16 mouse cellular contexts compared by ENCODE assay signal in genomic region chr19:56264175-56264574, GRCm38 (mm10). TPM values are rescaled to one million over a fixed set of nuclear protein-coding genes. Genes with fewer than 3 reads are reported as not detected.
DNase-seq lines count a peak whose midpoint lies in the region; ATAC-seq and TF ChIP-seq lines count a peak whose summit lies in the region.
"Had no signal": no experiment of that assay in that cellular context is flagged by ENCODE, and none has a peak within 500 bp of the region (broad histone marks: within the 10 kb centered on the region; RNA-seq: fewer than 3 reads in every experiment).

No protein-coding gene starts in this region.

- ATAC-seq in lung, embryonic 14.5 days (ENCODE audit: insufficient read depth): no peak
- no peak for ATAC-seq in intestine, postnatal 0 days

- H3K27ac ChIP-seq in lung, embryonic 14.5 days (ENCODE audit: low read depth): peak overlapping the region; percentile 24; the same call in 1 of the 2 replicates
- no peak overlapping the region for H3K27ac ChIP-seq in intestine, postnatal 0 days (ENCODE audit: low read depth, low read length)
- H3K27ac ChIP-seq: neural tube, embryonic 15.5 days had no signal

- DNase-seq in adrenal gland, adult (ENCODE audit: inconsistent age in 2 of 2, low spot score in 1 of 2): peak; percentile 17 to 39
- DNase-seq in adrenal gland, adult 8-10 months: no peak
- peak; percentile 54 for DNase-seq in lung, embryonic 14.5 days
- DNase-seq in lung, adult 18-20 months: no peak
- peak; percentile 68 to 71 for DNase-seq in kidney, postnatal 25 days
- peak; percentile 9 for DNase-seq in lung, postnatal 25 days (ENCODE audit: low spot score)
- DNase-seq in urinary bladder, postnatal 14 days (ENCODE audit: low spot score): no peak
- DNase-seq: gastrocnemius, postnatal 10 days; heart, postnatal 14 days had no signal

- H3K9ac ChIP-seq in lung, embryonic 14.5 days: no peak overlapping the region
- H3K9ac ChIP-seq in intestine, postnatal 0 days (ENCODE audit: low read depth, low read length): no peak overlapping the region
- H3K9ac ChIP-seq: neural tube, embryonic 15.5 days had no signal

- 31% methylated on average over 4 of the region's 4 CpGs for WGBS in lung, embryonic 14.5 days
- 43% methylated on average over 3 of the region's 4 CpGs for WGBS in intestine, postnatal 0 days

- H3K36me3 ChIP-seq in lung, embryonic 14.5 days (ENCODE audit: insufficient read depth): no peaks in the 10 kb centered on the region
- H3K36me3 ChIP-seq in intestine, postnatal 0 days (ENCODE audit: control insufficient read depth, insufficient read depth): no peaks in the 10 kb centered on the region
- H3K36me3 ChIP-seq: neural tube, embryonic 15.5 days had no signal

- TF ChIP-seq CTCF in lung, embryonic 14.5 days (IDR thresholded peaks at IDR 0.05; ENCODE audit: low read depth): no peak
- no peak for TF ChIP-seq CTCF in intestine, postnatal 0 days (IDR thresholded peaks at IDR 0.05; ENCODE audit: low read depth)

- H3K4me1 ChIP-seq in lung, embryonic 14.5 days (ENCODE audit: insufficient read depth): no peaks in the 10 kb centered on the region
- H3K4me1 ChIP-seq in intestine, postnatal 0 days (replicated peaks; ENCODE audit: control insufficient read depth, insufficient read depth, low read length): no peaks in the 10 kb centered on the region

- no peaks in the 10 kb centered on the region for H3K27me3 ChIP-seq in lung, embryonic 14.5 days (ENCODE audit: insufficient read depth, low read length)
- H3K27me3 ChIP-seq in intestine, postnatal 0 days (replicated peaks; ENCODE audit: control insufficient read depth, insufficient read depth, low read length): no peaks in the 10 kb centered on the region
- H3K27me3 ChIP-seq: neural tube, embryonic 15.5 days had no signal

- no peak overlapping the region for H3K4me2 ChIP-seq in lung, embryonic 14.5 days
- H3K4me2 ChIP-seq in intestine, postnatal 0 days (replicated peaks; ENCODE audit: low read depth): no peak overlapping the region
- H3K4me2 ChIP-seq: neural tube, embryonic 15.5 days had no signal

- H3K9me3 ChIP-seq in lung, embryonic 14.5 days (ENCODE audit: low read depth, low read length): no peaks in the 10 kb centered on the region
- H3K9me3 ChIP-seq in intestine, postnatal 0 days (ENCODE audit: control insufficient read depth): no peaks in the 10 kb centered on the region
- H3K9me3 ChIP-seq: neural tube, embryonic 15.5 days had no signal

- H3K4me3 ChIP-seq in lung, embryonic 14.5 days (ENCODE audit: low read depth, low read length): no peak overlapping the region
- H3K4me3 ChIP-seq in intestine, postnatal 0 days (ENCODE audit: low read depth, low read length): no peak overlapping the region
- H3K4me3 ChIP-seq: neural tube, embryonic 15.5 days had no signal

RNA-seq across cellular contexts. Expression of gene Habp2, which starts 22.8 kb away (rescaled TPM):
- not detected for total RNA-seq in adrenal gland, adult 8-10 months (2022)
- polyA plus RNA-seq in lung, embryonic 14.5 days (2014; fragmentation: Nextera tagmentation; extraction: Ambion mirVana): 2.8 and 3.1 TPM in 2 replicates
- 1.1 and 1.5 TPM in 2 replicates for polyA plus RNA-seq in intestine, postnatal 0 days (2015; fragmentation: Nextera tagmentation; extraction: Ambion mirVana)
- total RNA-seq: heart, adult 8-10 months; heart, postnatal 14 days; layer of hippocampus, adult 8-10 months; left cerebral cortex, postnatal 10 days; megakaryocyte-erythroid progenitor cell, adult 5-6 weeks had no signal
- polyA plus RNA-seq: embryonic facial prominence, embryonic 11.5 days had no signal

Comparison
In these comparisons a context has a peak if more than half of its experiments do, and no peak if none do; other contexts are left out.
1. DNase-seq: peak in adrenal gland, adult (2 of 2), lung, embryonic 14.5 days (single experiment), kidney, postnatal 25 days (2 of 2) and lung, postnatal 25 days (single experiment); none in adrenal gland, adult 8-10 months (single experiment), lung, adult 18-20 months (0 of 2) and urinary bladder, postnatal 14 days (single experiment).